Mouse (Mus musculus) spleen, postnatal 14 days (tissue): ENCODE measurements around the gene Il22ra2.
A peak's percentile ranks its signal among the peaks of the same experiment; 100 is the strongest.

Experiments used
- DNase-seq, 2 experiments: peaks; one replicate each; pipeline ENCODE4 v3.0.0; 2021 to 2022; ENCODE audit warnings: low spot score in 2 of 2

Gene Il22ra2

DNA sequence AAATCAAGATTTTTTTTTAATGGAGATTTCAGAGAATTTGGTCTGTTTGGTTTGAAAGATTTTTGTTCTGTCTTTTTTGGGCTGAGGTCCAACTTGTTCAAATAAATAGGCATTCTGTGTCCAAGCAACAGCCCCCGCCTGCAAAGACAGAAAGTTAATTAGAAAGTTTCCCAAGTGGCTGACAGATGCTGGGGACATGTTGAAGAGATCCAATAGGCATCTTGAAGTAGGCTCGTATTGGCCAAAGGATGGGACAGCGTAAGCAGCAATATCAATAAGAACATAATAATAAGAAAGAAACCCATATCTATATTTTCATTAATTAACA is 21.7 kb upstream of the Il22ra2 start:
- no peak for DNase-seq

DNA sequence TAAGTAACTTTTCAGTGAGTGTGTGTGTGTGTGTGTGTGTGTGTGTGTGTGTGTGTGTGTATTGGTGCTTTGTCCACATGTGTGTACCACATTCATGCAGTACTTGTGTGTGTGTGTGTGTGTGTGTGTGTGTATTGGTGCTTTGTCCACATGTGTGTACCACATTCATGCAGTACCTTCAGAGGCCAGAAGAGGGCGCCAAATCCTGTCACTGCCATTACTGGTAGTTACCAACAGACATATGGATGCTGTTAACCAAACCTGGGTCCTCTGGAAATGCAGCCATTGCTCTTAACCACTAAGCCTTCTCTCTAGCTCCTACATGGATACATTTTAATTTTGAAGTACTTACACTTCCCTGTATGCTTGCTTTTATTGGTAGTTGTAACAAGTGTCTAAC is 20.3 kb upstream of the Il22ra2 start:
- peak; percentile 31 to 58 for DNase-seq

DNA sequence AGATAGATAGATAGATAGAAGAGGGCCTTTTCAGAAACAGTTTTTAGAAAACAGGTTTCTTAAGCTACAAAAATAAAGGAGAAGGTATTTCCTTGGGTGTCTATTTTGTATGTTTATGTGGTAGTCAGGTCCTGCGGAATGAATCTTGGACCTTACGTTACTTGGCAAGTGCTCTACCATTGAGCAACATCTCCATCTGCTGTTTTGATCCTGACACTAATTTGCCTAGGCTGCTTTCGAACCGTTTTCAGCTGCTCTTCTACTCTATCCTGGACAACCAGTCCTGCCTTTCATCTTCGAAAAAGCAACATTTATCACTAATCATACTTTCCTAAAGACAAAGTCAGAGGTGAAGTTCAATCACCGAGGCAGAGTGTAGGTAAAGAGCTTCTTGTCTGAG is 18.6 kb upstream of the Il22ra2 start:
- no peak for DNase-seq

DNA sequence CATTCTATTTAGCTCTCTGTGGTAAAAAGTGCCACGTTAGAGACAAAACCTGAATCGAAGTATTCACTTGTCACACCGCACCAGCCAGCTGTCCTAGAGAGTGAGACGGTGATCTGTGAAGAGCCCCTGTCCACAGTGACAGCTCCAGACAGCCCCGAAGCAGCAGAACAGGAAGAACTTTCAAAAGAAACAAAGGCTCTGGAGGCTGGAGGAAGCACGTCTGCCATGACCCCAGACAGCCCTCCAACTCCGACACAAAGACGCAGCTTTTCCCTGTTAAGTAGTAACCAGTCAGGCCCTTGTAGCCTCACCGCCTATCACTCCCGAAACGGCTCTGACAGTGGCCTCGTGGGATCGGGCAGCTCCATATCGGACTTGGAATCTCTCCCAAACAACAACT is 12.7 kb upstream of the Il22ra2 start:
- no peak for DNase-seq

- no peak for DNase-seq
Observed at GRCm38 (mm10) chr10:19611616-19612015, 10.2 kb upstream of the Il22ra2 start.

DNA sequence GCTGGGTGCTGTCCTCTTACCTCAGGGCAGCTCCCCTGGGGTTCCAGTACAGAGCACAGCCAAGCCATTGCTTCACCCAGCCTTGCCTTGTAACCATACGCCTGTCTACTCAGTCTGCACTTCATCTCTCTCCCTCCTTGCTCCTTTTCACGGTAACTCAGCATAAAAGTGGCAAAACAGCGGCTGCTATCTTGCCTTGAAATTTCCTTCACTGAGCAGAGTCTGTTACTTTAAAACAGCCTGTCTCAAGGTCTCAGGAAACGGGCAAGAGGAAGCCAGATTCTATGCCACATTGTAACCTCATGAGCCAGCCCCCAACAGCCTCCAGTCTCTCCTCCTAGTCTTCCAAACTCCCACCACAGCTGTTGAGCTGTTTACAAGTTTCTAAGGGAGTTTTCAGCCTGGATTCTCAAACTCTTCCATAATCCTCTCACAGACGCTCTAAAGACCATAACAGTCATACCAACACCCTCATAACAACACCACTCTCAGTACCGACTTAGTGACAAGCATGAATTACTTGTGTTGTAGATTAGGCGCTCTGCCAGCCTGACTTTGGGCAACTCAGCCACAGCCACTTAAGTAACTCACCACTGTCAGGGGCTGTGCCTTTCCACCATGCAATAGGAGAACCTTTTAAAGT is 8.6 kb upstream of the Il22ra2 start:
- no peak for DNase-seq

GRCm38 (mm10) chr10:19619736-19620135 is 2.1 kb upstream of the Il22ra2 start:
- DNase-seq: no peak

- no peak for DNase-seq
Observed at GRCm38 (mm10) chr10:19624617-19625016, 2.8 kb downstream of the Il22ra2 start.

DNA sequence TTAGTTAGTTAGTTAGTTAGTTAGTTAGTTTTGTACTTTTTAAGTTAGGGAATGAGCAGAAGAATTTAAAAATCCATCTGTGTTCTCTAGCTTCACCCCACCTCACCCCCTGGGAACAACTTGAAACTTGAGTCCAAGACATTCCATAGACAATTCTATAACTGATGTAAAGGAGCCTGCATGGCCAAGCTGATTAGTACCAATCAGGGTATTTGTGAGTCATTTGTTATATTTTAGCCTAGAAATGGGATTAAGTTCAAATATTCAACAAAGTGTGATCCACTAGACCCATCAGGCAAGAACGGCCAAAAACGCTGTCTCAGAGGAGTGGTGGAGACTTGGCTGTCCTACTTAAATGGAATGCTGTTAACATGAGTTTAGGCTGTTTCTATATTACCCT is 5.5 kb downstream of the Il22ra2 start:
- DNase-seq: no peak

DNA sequence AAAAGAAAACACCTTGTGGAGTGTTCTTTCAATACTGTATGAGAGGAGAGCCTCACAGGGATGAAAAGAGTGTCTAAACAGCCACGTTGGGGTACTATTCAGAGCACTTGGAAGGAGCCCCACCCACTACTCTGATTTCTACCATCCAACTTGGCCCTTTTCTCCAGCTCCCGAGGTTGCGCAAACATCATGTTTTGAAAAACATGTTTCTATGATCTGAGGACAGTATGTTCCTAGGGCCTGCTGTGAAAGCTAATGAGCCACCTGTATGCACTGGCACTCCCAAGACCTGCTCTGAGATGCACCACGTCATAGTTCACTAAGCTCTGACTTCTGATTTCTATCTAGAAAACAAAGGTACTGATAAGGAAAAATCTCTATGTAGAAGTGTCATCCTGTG is 6.0 kb downstream of the Il22ra2 start:
- DNase-seq: no peak

DNA sequence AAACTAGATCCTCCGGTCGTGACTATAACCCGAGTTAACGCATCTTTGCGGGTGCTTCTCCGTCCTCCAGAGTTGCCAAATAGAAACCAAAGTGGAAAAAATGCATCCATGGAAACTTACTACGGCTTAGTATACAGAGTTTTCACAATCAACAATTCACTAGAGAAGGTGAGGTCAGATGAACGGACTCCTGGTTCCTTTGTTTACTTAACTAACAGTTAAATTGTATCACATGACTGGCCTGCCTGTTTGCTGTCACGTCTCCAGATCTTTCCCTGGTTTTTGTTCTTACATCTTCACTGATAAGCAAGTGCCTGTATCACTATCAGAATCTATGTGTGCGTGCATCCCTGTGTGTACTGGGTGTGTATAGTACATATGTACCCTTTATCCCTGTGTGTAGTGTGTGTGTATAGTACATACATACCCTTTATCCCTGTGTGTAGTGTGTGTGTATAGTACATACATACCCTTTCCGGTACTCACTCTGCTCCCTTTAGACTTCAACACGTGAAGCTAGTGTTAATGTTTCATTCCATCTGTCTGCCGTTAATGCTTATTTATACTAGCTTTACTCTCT is 9.9 kb downstream of the Il22ra2 start:
- DNase-seq: no peak

DNA sequence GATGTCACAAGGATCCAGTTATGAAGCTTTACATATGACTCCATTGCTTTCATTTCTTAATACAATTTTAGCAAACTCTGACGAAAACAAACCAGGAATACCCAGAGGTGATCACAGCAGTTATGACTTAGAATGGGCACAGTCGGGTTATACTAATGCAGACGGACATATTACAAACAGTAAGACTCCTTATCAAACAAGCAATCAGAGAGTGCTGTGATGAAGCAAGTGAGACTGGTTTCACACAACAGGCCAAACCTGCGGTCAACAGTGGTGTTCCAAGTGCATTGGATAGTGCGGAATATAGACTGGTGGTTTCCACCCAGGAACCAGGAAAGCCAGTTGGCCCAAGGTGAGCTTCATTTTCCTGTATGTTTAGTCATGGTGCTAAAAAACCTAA is 17.1 kb downstream of the Il22ra2 start:
- DNase-seq: no peak

DNA sequence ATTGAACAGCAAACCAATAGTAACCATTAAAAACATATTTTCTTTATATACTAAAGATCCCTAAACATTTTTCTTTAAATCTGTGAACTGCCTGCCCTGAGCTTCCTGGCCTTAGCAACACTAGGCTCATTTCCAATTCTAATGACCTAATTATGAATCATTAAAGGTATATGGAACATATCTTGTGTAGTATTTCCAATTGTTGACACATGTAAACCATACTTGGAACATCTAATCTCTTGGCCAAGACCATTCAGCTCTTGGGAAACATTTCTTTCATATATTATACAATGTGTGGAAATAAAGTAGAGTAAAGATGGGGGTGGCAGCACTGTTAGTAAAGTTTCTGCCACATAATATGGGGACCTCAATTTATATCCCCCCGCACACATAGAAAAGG is 17.8 kb downstream of the Il22ra2 start:
- no peak for DNase-seq

DNA sequence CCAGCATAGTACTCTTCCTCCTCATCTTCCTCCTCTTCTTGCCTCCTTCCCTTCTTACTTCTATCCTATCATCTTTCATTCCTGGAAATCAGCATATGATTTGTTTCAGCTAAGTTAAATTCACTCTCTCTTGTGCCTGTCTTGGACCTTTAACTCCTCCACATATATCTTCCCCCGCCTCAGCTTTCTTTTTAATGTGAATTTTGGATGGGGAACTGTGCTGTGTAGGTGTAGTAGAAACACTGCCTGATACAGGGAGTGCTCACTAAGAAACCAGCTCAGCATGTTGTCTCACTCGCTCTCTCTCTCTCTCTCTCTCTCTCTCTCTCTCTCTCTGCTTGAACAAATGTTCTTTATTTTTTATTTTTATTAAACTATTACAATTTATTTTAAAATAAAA is 23.3 kb downstream of the Il22ra2 start:
- DNase-seq: no peak

DNA sequence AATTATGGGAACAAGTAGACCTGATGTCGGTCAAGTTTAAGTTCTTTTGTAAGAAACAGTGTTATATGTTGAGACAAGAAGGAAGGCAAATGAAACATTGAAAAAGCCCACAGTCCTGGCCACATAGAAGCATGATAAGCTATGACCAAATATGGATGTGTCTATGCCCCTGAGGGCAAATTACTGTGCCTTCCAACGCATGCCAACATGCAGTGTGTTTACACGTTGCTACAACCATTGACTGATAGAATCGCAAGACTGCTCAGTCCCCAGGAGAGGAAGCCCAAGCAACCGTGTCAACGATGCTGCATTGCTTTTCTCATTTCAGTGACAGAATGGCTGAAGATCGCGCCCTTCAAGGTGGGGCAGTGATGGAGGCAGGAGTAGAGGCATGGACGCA is 35.6 kb downstream of the Il22ra2 start:
- DNase-seq: no peak

- DNase-seq: no peak
Observed at GRCm38 (mm10) chr10:19659953-19660352, 38.2 kb downstream of the Il22ra2 start.

GRCm38 (mm10) chr10:19668973-19669372 is 47.2 kb downstream of the Il22ra2 start:
- DNase-seq: no peak

GRCm38 (mm10) chr10:19672015-19672414 is 50.2 kb downstream of the Il22ra2 start:
- no peak for DNase-seq

GRCm38 (mm10) chr10:19673146-19673545 is 51.3 kb downstream of the Il22ra2 start:
- DNase-seq: no peak
